Mouse (Mus musculus): ENCODE data around the gene Dytn. TPM values are rescaled to one million over a fixed set of nuclear protein-coding genes. Genes with fewer than 3 reads are reported as not detected.

The Dytn gene
- total and polyA plus RNA-seq, 3 experiments, result not detected

GRCm38 (mm10) chr1:63667949-63668851 is 18.5 kb downstream of the Dytn start:
- dilution Hi-C loops (cut with MboI; ENCODE audit: extremely low pct_ligation_motif_present, extremely low pct_unique_long_range_greater_than_20kb, low sequenced_read_pairs) (no loop called here), in situ Hi-C loops (cut with MboI; ENCODE audit: low pct_ligation_motif_present, low pct_unique_long_range_greater_than_20kb, low sequenced_read_pairs) (loop anchor here (25.0 kb wide), 2 partner anchors 1044 to 1344 kb away; no protein-coding TSS in a partner anchor)
- no peaks in the 10 kb centered on the region for H3K27me3 ChIP-seq (replicated peaks)
- no peak overlapping the region for H3K27ac ChIP-seq (ENCODE audit: insufficient read depth, low read depth)
- 0 out of 2 replicates have a peak overlapping the region, but pooled peaks have one; percentile 35 for H3K9ac ChIP-seq (ENCODE audit: insufficient read depth, low read depth)
- H3K4me1 ChIP-seq (ENCODE audit: control insufficient read depth in 1 of 2, insufficient read depth in 2 of 2), result peaks cover 0 to 3% of the 10 kb centered on the region in 2 experiments; a peak in 1 of 4 replicates
- DNase-seq (ENCODE audit: extremely low read depth), result no peak
- H3K9me3 ChIP-seq (replicated peaks; ENCODE audit: low read length), result no peaks in the 10 kb centered on the region
- 0 out of 2 replicates have a peak, but pooled peaks have one; percentile 42 for TF ChIP-seq MXI1 (IDR thresholded peaks at IDR 0.05; ENCODE audit: low read depth, low read length)
- TF ChIP-seq MYC (IDR thresholded peaks at IDR 0.05; ENCODE audit: low read depth, low read length), result 0 out of 2 replicates have a peak, but pooled peaks have one; percentile 21
- TF ChIP-seq CHD1 (IDR thresholded peaks at IDR 0.05; ENCODE audit: low read depth, low read length), result no peak
- H3K4me3 ChIP-seq (replicated peaks in 1 of 3; ENCODE audit: low read depth in 2 of 3, low read length in 2 of 3, poor library complexity in 1 of 3), result no peak overlapping the region
- H3K36me3 ChIP-seq (replicated peaks in 1 of 2; ENCODE audit: control insufficient read depth in 1 of 2, insufficient read depth in 1 of 2, low read length in 1 of 2), result no peaks in the 10 kb centered on the region
- no peaks in the 10 kb centered on the region for H3K79me2 ChIP-seq (replicated peaks; ENCODE audit: control insufficient read depth, extremely low read depth, insufficient read depth, poor library complexity, severe bottlenecking)
- H3K4me2 ChIP-seq (ENCODE audit: insufficient read depth, low read depth, poor library complexity, severe bottlenecking), result peak overlapping the region; percentile 74

- H3K9ac ChIP-seq (ENCODE audit: insufficient read depth, low read depth), result no peak overlapping the region
- H3K79me2 ChIP-seq (replicated peaks; ENCODE audit: control insufficient read depth, extremely low read depth, insufficient read depth, poor library complexity, severe bottlenecking), result no peaks in the 10 kb centered on the region
- DNase-seq (ENCODE audit: extremely low read depth), result no peak
- in situ Hi-C loops (cut with MboI; ENCODE audit: low pct_ligation_motif_present, low pct_unique_long_range_greater_than_20kb, low sequenced_read_pairs), result loop anchor here (25.0 kb wide), 2 partner anchors 1045 to 1345 kb away; no protein-coding TSS in a partner anchor
- H3K4me3 ChIP-seq (replicated peaks in 1 of 3; ENCODE audit: low read depth in 2 of 3, low read length in 2 of 3, poor library complexity in 1 of 3), result no peak overlapping the region
- no peak overlapping the region for H3K27ac ChIP-seq (ENCODE audit: insufficient read depth, low read depth)
- no peaks in the 10 kb centered on the region for H3K27me3 ChIP-seq (replicated peaks)
- H3K36me3 ChIP-seq (replicated peaks in 1 of 2; ENCODE audit: control insufficient read depth in 1 of 2, insufficient read depth in 1 of 2, low read length in 1 of 2), result no peaks in the 10 kb centered on the region
- no peak for TF ChIP-seq ZMIZ1 (IDR thresholded peaks at IDR 0.05; ENCODE audit: low read depth, low read length)
- no peak for TF ChIP-seq SMC3 (IDR thresholded peaks at IDR 0.05; ENCODE audit: low read depth, low read length)
- TF ChIP-seq IRF4 (IDR thresholded peaks at IDR 0.05; ENCODE audit: low read depth, low read length), result no peak
- TF ChIP-seq MXI1 (IDR thresholded peaks at IDR 0.05; ENCODE audit: low read depth, low read length), result no peak
- TF ChIP-seq CTCF (conservative IDR thresholded peaks at IDR 0.05 in 1 of 2, IDR thresholded peaks at IDR 0.05 in 1 of 2; ENCODE audit: low read depth in 2 of 2, low read length in 2 of 2), result no peak
- TF ChIP-seq ETS1 (conservative IDR thresholded peaks at IDR 0.05; ENCODE audit: low read depth, low read length), result no peak
- TF ChIP-seq MEF2A (IDR thresholded peaks at IDR 0.05; ENCODE audit: borderline replicate concordance, low read depth, low read length), result no peak
- no peak for TF ChIP-seq MAX (IDR thresholded peaks at IDR 0.05; ENCODE audit: low read length)
- TF ChIP-seq PAX5 (IDR thresholded peaks at IDR 0.05; ENCODE audit: low read length), result no peak
- TF ChIP-seq MYC (IDR thresholded peaks at IDR 0.05; ENCODE audit: low read depth, low read length), result no peak
- no peak for TF ChIP-seq CHD1 (IDR thresholded peaks at IDR 0.05; ENCODE audit: low read depth, low read length)
- no peak for TF ChIP-seq POLR2A (IDR thresholded peaks at IDR 0.05; ENCODE audit: low read depth, low read length)
- TF ChIP-seq NELFE (IDR thresholded peaks at IDR 0.05; ENCODE audit: low read depth, low read length), result no peak
- TF ChIP-seq TBP (conservative IDR thresholded peaks at IDR 0.05; ENCODE audit: low read depth, low read length), result no peak
- no peak for TF ChIP-seq CHD2 (IDR thresholded peaks at IDR 0.05; ENCODE audit: low read length)
- TF ChIP-seq BHLHE40 (IDR thresholded peaks at IDR 0.05; ENCODE audit: low read depth, low read length), result no peak
- no peak for TF ChIP-seq RAD21 (IDR thresholded peaks at IDR 0.05; ENCODE audit: low read depth, low read length)
- no peak for TF ChIP-seq ZC3H11A (IDR thresholded peaks at IDR 0.05; ENCODE audit: low read depth, low read length)
- no peak for TF ChIP-seq EP300 (IDR thresholded peaks at IDR 0.05; ENCODE audit: low read length)
- H3K4me2 ChIP-seq (ENCODE audit: insufficient read depth, low read depth, poor library complexity, severe bottlenecking), result peak overlapping the region; percentile 74
- H3K4me1 ChIP-seq (ENCODE audit: control insufficient read depth in 1 of 2, insufficient read depth in 2 of 2), result peaks cover 0 to 3% of the 10 kb centered on the region in 2 experiments; a peak in 1 of 4 replicates
- H3K9me3 ChIP-seq (replicated peaks; ENCODE audit: low read length), result no peaks in the 10 kb centered on the region
- dilution Hi-C loops (cut with MboI; ENCODE audit: extremely low pct_ligation_motif_present, extremely low pct_unique_long_range_greater_than_20kb, low sequenced_read_pairs), result no loop called here
Measured at GRCm38 (mm10) chr1:63667201-63667948, 19.4 kb downstream of the Dytn start.

Data from CH12.LX (cell line).